Mouse (Mus musculus): Measurements from ENCODE around the gene Mmp9. TPM values are rescaled to one million over a fixed set of nuclear protein-coding genes. Genes with fewer than 3 reads are reported as not detected.
A peak's percentile ranks its signal among the peaks of the same experiment; 100 is the strongest.

The Mmp9 gene
- polyA plus RNA-seq, 1 experiment from 2014 or later: 17.2 TPM

DNA sequence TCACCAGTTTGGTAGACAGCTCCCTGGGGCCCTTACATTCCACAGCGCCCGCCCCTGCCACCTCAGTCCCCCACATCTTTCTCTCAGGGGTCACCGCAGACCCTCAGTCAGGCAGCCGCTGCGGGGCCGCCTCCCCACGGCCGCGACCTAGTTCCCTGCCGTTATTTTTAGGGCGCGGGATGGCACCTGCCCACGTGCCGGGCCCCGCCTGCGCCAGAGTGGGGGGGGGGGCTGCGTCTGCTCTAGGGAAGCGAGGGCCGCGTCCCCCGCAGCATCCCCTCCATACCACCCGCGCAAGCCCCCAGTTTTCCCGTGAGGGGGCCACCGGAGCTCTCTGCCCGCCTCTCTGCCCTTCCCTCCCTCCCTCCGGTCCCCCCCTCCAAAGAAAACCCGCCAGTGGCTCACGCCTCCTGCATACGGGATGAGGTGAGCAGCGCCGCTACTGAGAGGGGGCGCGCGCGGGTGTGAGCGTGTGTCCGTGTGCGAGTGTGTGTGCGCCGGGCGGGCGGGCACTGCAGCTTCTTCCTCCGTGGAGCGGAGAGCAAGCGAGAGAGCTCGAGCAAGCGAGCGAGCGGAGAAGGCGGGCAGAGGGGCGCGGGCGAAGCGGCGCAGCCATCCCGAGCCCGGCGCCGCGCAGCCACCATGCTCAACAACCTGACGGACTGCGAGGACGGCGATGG, 27.3 kb downstream of the Mmp9 start:
- peak overlapping the region; percentile 15; the same call in 1 of the 2 replicates for H3K4me2 ChIP-seq (ENCODE audit: low read depth, low read length)
- no peak for TF ChIP-seq EP300 (IDR thresholded peaks at IDR 0.05; ENCODE audit: low read depth)
- no peak overlapping the region for H3K27ac ChIP-seq (ENCODE audit: low read depth)
- DNase-seq (no peak), ATAC-seq (peak; percentile 29; the same call in 1 of the 2 replicates)
- no peaks in the 10 kb centered on the region for H3K36me3 ChIP-seq (replicated peaks; ENCODE audit: insufficient read depth, low read length)
- H3K9me3 ChIP-seq (ENCODE audit: low read length): no peaks in the 10 kb centered on the region
- H3K9ac ChIP-seq (replicated peaks): no peak overlapping the region
- H3K27me3 ChIP-seq (ENCODE audit: insufficient read depth, low read length): peaks cover 71% of the 10 kb centered on the region
- H3K4me3 ChIP-seq (ENCODE audit: low read depth, low read length): no peak overlapping the region
- 4% methylated on average over 64 of the region's 65 CpGs for WGBS (ENCODE audit: insufficient replicate concordance)
- 0 out of 2 replicates have a peak, but pooled peaks cover 3% of the 10 kb centered on the region for H3K4me1 ChIP-seq (ENCODE audit: insufficient read depth)

DNA sequence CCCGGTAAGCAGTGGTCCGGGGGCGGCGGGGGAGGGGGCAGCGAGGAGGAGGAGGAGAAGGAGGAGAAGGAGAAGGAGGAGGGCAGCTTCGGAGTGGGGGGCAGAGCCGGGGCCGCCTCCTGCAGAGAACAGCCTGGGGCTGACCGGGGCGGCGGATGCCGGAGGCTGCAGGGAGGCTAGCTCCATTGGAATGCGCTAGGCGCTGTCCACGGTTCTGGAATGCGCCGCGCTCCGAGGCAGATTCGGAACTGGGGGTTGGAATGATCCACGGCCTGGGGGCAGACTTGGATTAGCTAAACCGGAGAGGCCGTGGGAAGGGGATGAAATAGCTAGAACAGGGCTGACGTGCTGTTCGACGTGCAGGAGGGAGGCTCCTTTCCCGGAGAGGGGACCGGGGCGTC, 27.9 kb downstream of the Mmp9 start:
- peak; percentile 66 for ATAC-seq
- no peak overlapping the region for H3K9ac ChIP-seq (replicated peaks)
- peaks cover 73% of the 10 kb centered on the region for H3K27me3 ChIP-seq (ENCODE audit: insufficient read depth, low read length)
- 1% methylated on average over 29 of the region's 29 CpGs for WGBS (ENCODE audit: insufficient replicate concordance)
- 0 out of 2 replicates have a peak overlapping the region, but pooled peaks have one; percentile 15 for H3K4me2 ChIP-seq (ENCODE audit: low read depth, low read length)
- 0 out of 2 replicates have a peak, but pooled peaks cover 3% of the 10 kb centered on the region for H3K4me1 ChIP-seq (ENCODE audit: insufficient read depth)
- peak; percentile 74 for DNase-seq
- no peaks in the 10 kb centered on the region for H3K36me3 ChIP-seq (replicated peaks; ENCODE audit: insufficient read depth, low read length)
- no peak overlapping the region for H3K4me3 ChIP-seq (ENCODE audit: low read depth, low read length)
- H3K9me3 ChIP-seq (ENCODE audit: low read length): no peaks in the 10 kb centered on the region
- H3K27ac ChIP-seq (ENCODE audit: low read depth): no peak overlapping the region
- no peak for TF ChIP-seq EP300 (IDR thresholded peaks at IDR 0.05; ENCODE audit: low read depth)
- TF ChIP-seq CTCF (IDR thresholded peaks at IDR 0.05; ENCODE audit: low read depth): no peak

DNA sequence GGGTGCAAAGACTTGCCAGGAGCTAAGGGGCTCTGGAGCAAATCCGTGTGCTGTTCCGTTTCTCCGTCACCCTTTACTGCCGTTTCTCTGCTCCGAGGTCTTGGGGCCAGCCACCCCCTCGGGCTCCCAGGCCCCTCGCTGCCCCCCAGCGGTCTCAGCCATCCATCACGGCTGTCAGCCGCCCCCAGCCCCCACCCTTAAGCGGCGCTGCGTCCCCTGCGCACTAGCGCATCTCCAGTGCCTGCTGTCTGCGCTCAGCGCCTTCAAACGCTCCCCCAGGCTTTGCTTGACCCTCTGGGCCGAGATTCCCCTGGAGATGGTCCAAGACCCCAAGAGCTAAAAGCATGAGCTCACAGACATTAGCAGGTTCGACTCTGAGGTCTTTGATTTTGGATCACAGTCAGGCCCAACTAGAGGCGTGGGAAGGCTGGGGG, 28.8 kb downstream of the Mmp9 start:
- WGBS (ENCODE audit: insufficient replicate concordance): 3% methylated on average over 21 of the region's 21 CpGs
- Histone ChIP-seq H3K27ac (ENCODE audit: low read depth) (no peak overlapping the region), H3K36me3 (replicated peaks; ENCODE audit: insufficient read depth, low read length) (no peaks in the 10 kb centered on the region), H3K9me3 (ENCODE audit: low read length) (no peaks in the 10 kb centered on the region), H3K27me3 (ENCODE audit: insufficient read depth, low read length) (peaks cover 73% of the 10 kb centered on the region), H3K9ac (replicated peaks) (no peak overlapping the region), H3K4me3 (ENCODE audit: low read depth, low read length) (no peak overlapping the region), H3K4me2 (ENCODE audit: low read depth, low read length) (no peak overlapping the region), H3K4me1 (ENCODE audit: insufficient read depth) (0 out of 2 replicates have a peak, but pooled peaks cover 3% of the 10 kb centered on the region)
- ATAC-seq (no peak), DNase-seq (no peak)
- TF ChIP-seq EP300 (IDR thresholded peaks at IDR 0.05; ENCODE audit: low read depth) (no peak), CTCF (IDR thresholded peaks at IDR 0.05; ENCODE audit: low read depth) (no peak)

DNA sequence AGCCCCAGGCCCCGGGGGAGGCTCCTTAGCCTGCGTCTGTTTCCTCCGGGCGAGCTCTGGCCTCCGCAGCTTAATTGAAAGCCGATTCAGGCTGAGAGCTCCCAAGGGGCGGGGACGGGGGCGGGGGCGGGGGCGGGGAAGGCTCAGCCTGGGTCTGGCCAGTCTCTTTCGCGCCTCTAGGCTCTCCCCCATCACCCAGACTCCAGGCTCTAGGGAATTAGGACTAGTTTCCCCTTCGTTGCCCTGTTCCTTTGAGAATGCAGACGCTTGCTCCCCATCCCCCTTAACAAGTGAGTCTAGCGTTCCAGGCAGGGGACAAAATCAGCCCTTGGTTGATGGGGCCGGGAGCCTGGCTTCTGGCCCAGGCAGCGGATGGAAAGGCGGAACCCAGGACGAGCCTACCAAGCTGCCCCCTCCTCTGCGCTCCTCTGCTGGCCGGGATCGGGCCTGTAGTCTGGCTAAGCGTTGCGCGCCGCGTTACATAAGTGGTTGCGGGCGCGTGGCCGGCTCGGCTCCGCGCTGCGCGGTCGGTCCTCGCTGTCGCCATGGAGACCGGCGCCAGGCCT, 30.1 kb downstream of the Mmp9 start:
- H3K36me3 ChIP-seq (replicated peaks; ENCODE audit: insufficient read depth, low read length): no peaks in the 10 kb centered on the region
- H3K27me3 ChIP-seq (ENCODE audit: insufficient read depth, low read length): peaks cover 70% of the 10 kb centered on the region
- H3K9ac ChIP-seq (replicated peaks): no peak overlapping the region
- no peak for TF ChIP-seq CTCF (IDR thresholded peaks at IDR 0.05; ENCODE audit: low read depth)
- no peak for TF ChIP-seq EP300 (IDR thresholded peaks at IDR 0.05; ENCODE audit: low read depth)
- DNase-seq: no peak
- H3K4me2 ChIP-seq (ENCODE audit: low read depth, low read length): no peak overlapping the region
- no peak overlapping the region for H3K4me3 ChIP-seq (ENCODE audit: low read depth, low read length)
- no peak overlapping the region for H3K27ac ChIP-seq (ENCODE audit: low read depth)
- no peak for ATAC-seq
- 0 out of 2 replicates have a peak, but pooled peaks cover 3% of the 10 kb centered on the region for H3K4me1 ChIP-seq (ENCODE audit: insufficient read depth)
- no peaks in the 10 kb centered on the region for H3K9me3 ChIP-seq (ENCODE audit: low read length)
- WGBS (ENCODE audit: insufficient replicate concordance): 1% methylated on average over 42 of the region's 42 CpGs

DNA sequence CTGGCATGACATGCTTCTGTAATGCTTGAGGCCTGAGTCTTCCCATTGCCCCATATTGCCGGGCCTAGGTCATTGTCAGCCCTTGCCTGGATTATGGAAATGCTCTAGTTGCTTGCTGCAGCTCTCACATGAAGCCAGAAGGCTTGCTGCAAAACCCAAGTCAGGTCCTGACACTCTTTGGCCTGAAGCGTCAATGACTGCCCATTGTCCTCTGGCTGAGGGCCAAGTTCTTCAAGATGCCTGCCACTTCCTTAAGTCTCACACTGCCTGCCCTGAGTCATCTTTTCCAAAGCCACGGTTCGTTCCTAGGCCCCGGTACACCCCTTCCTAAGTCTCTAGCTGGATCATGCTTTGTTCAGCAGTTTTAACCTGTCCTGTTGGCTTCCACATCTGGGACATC, 32.1 kb downstream of the Mmp9 start:
- ATAC-seq (no peak), DNase-seq (no peak)
- 0 out of 2 replicates have a peak, but pooled peaks cover 3% of the 10 kb centered on the region for H3K4me1 ChIP-seq (ENCODE audit: insufficient read depth)
- no peak overlapping the region for H3K9ac ChIP-seq (replicated peaks)
- peaks cover 53% of the 10 kb centered on the region for H3K27me3 ChIP-seq (ENCODE audit: insufficient read depth, low read length)
- no peak overlapping the region for H3K4me3 ChIP-seq (ENCODE audit: low read depth, low read length)
- no peak overlapping the region for H3K4me2 ChIP-seq (ENCODE audit: low read depth, low read length)
- 38% methylated on average over 5 of the region's 5 CpGs for WGBS (ENCODE audit: insufficient replicate concordance)
- no peaks in the 10 kb centered on the region for H3K36me3 ChIP-seq (replicated peaks; ENCODE audit: insufficient read depth, low read length)
- no peaks in the 10 kb centered on the region for H3K9me3 ChIP-seq (ENCODE audit: low read length)
- TF ChIP-seq CTCF (IDR thresholded peaks at IDR 0.05; ENCODE audit: low read depth) (no peak), EP300 (IDR thresholded peaks at IDR 0.05; ENCODE audit: low read depth) (no peak)
- H3K27ac ChIP-seq (ENCODE audit: low read depth): no peak overlapping the region

DNA sequence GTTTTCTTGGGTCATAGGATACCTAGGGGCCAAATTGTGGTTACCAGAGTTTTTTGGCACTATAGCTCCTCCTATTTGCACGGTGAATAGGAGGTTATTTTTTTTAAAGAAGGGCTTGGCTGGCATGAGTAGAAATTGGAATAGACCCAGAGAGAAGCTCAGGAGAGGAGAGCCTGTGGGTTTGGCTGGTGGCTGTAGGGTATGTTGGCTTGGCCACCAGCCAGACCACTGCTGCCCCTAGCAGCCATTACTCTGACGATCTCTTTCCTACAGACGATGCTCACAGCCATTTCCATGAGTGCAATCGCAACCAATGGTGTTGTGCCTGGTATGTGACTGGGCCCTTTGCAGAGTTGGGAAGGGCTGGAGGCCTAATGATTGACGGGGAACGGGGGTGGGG, 35.0 kb downstream of the Mmp9 start:
- Histone ChIP-seq H3K4me2 (ENCODE audit: low read depth, low read length) (no peak overlapping the region), H3K9ac (replicated peaks) (no peak overlapping the region), H3K4me3 (ENCODE audit: low read depth, low read length) (no peak overlapping the region), H3K9me3 (ENCODE audit: low read length) (no peaks in the 10 kb centered on the region), H3K27ac (ENCODE audit: low read depth) (no peak overlapping the region), H3K27me3 (ENCODE audit: insufficient read depth, low read length) (peaks cover 24% of the 10 kb centered on the region), H3K4me1 (ENCODE audit: insufficient read depth) (no peaks in the 10 kb centered on the region), H3K36me3 (replicated peaks; ENCODE audit: insufficient read depth, low read length) (no peaks in the 10 kb centered on the region)
- DNase-seq (no peak), ATAC-seq (no peak)
- TF ChIP-seq EP300 (IDR thresholded peaks at IDR 0.05; ENCODE audit: low read depth) (no peak), CTCF (IDR thresholded peaks at IDR 0.05; ENCODE audit: low read depth) (no peak)
- 70% methylated on average over 6 of the region's 6 CpGs for WGBS (ENCODE audit: insufficient replicate concordance)
